Mouse (Mus musculus) urinary bladder, postnatal 4 days (tissue): ENCODE data around the gene Paqr9.

Experiments used
- DNase-seq, 2 experiments: peaks; one replicate each; pipeline ENCODE4 v3.0.0; 2021 to 2022; ENCODE audit warnings: low spot score in 2 of 2

The Paqr9 gene

GRCm38 (mm10) chr9:95544598-95544997 lies 14.9 kb upstream of the Paqr9 start:
- no peak for DNase-seq

- no peak for DNase-seq
Observed at GRCm38 (mm10) chr9:95546679-95547078, 12.8 kb upstream of the Paqr9 start.

DNA sequence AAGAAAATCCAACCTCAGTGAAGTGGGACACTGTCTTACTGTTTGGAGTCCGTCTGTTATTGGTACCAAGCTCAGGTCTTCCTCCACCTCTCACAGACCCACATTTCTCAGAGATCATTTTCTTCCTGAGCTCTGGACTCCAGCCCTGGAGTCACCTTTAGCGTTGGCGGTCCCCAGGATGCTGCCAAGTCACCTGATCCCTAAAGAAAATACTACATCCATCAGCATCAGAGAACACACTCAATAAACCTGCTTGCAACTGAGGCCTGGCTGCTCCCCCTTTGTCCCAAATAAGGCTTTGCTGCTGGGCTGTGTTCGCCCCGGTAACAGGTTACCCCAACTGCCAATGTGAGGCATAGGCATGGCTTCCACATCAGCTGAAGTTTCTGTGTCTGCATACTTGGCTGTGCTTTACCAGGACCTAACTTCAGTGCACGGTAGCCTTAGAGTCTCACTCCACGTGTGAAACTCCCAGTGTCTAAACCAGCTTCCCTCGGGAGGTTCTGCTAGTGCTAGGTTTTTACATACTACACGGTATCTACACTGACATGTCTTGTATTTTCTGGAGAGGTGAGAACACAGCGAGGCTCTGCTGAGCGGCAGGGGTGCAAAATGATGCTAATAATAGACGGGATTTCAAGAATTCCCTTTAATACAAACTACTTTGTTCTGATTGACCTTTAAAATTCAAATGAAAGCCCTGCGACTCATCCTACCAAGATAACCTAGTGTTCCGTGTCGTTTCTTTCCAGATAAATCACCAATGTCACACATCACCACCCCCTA lies 9.6 kb upstream of the Paqr9 start:
- DNase-seq: no peak

GRCm38 (mm10) chr9:95550856-95551774 lies 8.3 kb upstream of the Paqr9 start:
- peak in 1 of 2 experiments; percentile 18 for DNase-seq

DNA sequence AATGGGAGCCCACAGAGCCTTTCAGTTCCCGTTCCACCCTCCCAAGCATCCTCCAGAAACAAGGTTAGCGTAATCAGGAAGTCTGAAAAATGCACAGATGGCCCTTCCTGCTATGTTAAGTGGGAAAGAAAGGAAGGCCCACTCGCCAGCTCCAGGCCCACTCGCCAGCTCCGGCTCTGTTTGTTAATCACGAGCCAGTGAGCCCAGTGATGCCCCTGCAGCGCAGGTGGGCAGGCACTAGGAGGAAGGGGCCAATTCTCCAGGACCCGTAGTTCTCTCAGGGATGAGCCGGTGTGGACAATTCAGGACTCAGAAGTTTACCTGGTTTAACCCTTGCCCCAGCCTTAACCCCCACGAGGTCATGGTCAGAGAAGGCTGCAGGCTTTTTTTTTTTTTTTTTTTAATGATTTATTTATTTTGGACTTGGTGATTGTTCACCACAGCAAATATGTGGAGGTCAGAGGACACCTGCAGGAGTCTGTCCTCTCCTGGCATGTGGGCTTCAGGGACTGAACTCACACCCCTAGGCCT lies 7.2 kb upstream of the Paqr9 start:
- no peak for DNase-seq

DNA sequence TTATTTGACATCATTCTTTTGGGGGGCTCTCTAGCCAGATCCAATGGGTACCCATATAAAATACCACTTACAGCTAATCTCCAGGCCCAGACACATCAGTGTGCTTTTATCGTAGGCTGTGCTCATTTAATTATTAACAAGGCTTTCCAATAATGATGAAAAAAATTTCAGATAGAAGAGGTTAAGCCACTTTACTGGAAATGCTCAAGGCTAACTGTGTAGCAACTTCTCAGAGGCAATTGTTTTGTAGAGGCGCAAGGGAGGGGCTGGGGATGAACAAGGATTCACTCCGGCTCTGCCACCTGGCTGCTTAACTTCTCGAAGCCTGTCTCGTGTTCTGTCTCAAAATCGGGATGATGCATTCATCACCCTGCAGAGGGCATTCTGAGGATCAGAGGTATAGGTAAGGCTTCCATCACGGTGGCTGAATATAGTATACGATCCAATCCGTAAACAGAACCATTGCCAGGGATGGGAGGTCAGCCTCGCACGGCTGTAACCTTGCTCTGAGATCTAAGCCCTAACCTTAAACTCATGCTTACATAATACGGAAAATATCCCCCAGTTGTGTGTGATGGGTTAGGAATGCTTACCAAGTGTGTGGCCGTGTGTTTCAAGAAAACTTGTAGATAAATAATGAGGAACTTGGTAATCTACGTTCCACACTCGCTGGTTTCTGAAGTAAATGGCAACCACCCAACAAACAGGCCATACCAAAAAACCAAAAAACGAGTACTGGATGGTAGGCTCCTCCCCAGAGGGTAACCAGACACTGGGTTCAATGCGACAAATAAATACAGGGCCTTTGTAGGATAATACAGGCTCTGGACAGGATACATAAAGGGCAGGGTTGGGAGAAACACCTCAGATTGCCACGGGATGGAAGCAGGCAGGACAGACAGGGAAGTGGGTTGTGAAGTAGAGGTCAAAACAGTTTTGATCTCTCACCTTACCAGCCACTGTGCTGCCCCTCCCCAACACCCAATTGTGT lies 4.9 kb upstream of the Paqr9 start:
- no peak for DNase-seq

DNA sequence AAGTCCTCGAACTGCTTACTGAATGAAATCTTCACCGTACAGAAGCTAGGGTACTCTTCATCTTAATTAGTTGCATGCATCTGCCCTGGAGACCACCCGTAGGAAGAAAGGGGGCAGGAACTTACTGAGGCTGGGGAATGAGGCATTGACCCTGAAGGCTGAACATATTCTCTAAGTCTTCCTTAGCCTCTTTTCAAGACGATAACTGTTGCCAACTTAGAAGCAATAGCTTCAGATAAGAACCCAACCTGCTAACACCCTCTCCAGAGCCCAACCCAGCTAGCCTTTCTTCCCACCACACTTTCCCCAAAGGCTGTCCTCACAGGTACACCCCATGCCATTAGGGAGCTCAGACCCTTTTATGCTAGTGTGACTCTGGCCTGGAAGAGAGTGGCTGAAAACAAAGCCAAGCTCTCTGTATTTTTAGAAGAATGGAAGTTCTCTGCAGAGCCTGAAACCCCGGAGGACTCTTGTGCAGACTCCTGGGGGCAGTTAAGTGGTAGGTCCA lies 4.2 kb upstream of the Paqr9 start:
- no peak for DNase-seq

- DNase-seq: no peak
Observed at GRCm38 (mm10) chr9:95556067-95556512, 3.4 kb upstream of the Paqr9 start.

- DNase-seq: no peak
Observed at GRCm38 (mm10) chr9:95557722-95558121, 1.7 kb upstream of the Paqr9 start.

DNA sequence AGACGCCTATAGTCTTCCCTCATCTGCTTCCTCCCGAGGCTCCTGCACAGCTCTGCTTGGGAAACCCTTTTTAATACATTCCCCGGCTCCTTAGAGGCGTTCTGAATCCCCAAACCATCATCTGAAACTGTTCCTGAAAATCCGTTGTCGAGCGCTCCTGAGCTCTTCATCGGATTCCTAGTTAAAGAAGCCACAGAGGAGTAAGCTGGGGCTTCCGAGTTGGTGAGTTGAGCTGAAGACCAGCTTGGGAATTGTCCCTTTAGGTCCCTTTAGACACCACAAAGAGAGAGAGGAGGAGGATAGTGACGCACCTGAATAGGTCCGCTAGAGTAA lies 765 bp upstream of the Paqr9 start:
- DNase-seq: no peak

- no peak for DNase-seq
Observed at GRCm38 (mm10) chr9:95559936-95560735, 679 bp downstream of the Paqr9 start.

DNA sequence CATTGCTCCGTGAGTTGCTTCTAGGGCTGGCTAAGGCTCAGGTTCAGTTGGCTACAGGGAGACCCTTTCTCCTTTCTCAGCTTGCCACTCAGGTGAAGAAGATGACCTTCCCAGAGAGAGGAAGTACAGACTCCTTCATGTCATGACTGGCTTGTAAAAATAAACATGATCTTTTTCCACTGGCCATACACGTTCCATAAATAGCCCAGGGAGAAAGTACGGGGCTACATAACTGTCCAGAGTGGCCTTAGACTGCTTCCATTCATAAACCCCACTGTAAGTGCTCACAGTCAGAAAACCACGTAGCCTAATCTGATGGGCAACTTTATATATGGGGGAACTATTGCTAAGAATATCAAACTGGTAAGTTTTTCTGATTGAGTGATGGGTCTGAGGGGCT lies 4.6 kb downstream of the Paqr9 start:
- DNase-seq: no peak

DNA sequence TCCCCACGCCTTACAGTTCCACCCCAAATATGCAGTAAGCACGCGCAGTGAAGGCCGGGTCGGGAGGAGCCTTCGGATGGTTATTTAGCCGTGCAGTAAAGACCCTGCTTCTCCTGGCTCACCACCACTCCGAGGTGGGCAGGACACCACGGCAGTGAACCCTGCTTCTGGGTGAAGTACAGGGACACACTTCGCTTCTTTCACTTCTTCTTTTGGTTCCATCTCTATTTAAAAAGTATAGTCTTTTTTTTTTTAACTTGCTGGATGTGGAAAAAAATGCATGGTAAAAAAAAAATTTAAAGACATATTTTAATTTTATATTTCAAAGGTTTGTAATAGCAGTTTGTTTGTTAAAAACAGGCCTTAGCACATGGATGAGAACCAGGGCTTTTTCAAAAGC lies 6.9 kb downstream of the Paqr9 start:
- DNase-seq: no peak

DNA sequence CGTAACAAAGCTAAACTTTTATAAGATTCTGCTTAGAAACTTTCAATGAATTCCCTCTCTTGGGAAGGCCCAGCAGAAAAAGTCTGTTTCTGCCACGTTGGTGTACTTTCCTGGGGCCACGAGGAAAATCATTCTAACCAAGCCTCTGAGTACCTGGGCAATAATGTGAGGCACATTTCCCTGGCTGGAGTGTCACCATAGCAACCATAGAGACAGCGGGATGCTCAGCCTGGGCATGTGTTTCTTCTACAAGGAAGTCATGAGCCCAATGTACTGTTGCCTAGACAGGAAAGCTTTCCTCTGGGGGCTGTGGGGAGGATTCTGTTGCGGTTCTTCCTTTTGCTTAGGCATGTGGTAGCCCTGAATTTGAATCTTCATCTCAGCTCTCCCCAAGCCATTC lies 7.5 kb downstream of the Paqr9 start:
- DNase-seq: no peak

DNA sequence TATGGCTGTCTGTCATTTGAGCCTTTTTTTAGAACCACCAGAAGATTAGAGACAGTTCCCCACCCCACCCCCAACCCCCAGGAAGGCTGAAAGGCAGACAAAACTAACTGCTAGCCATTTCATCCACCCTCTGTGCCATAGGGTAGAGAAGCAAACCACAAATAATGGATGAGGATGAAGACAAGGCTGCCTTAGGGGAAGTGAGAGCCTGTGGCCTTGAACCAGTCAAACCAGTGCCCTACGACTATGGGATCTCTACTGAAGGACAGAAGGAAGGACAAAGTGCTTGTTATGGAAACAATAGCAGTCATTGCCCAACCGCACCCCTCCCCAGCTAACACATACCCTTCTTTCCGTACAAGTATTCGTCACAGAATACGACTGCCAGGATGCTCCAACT lies 9.8 kb downstream of the Paqr9 start:
- no peak for DNase-seq

- DNase-seq: no peak
Observed at GRCm38 (mm10) chr9:95569966-95570365, 10.5 kb downstream of the Paqr9 start.

- DNase-seq: no peak
Observed at GRCm38 (mm10) chr9:95570604-95571003, 11.1 kb downstream of the Paqr9 start.

GRCm38 (mm10) chr9:95571494-95571893 lies 12.0 kb downstream of the Paqr9 start:
- no peak for DNase-seq

GRCm38 (mm10) chr9:95572558-95572957 lies 13.1 kb downstream of the Paqr9 start:
- no peak for DNase-seq

- no peak for DNase-seq
Observed at GRCm38 (mm10) chr9:95574116-95574515, 14.7 kb downstream of the Paqr9 start.
